Mouse (Mus musculus) gastrocnemius, postnatal 4 days (tissue): ENCODE measurements around the gene Zfp213. TPM values are rescaled to one million over a fixed set of nuclear protein-coding genes. Genes with fewer than 3 reads are reported as not detected.

ENCODE experiments used
- DNase-seq, 2 experiments: peaks; one replicate each; pipeline ENCODE4 v3.0.0; 2021 to 2022; ENCODE audit warnings: low spot score in 2 of 2, mixed read lengths in 2 of 2
- total RNA-seq, 2 experiments: library from RNA; stranded (reverse); gene quantifications; 2 replicates each; pipeline ENCODE4 v1.2.3; 2021

Zfp213 gene
- total RNA-seq, 2 experiments from 2014 or later, result 4.7 to 5.3 TPM

GRCm38 (mm10) chr17:23575951-23576552 is 12.0 kb upstream of the Zfp213 start:
- no peak for DNase-seq

- no peak for DNase-seq
Observed at GRCm38 (mm10) chr17:23574130-23574529, 10.1 kb upstream of the Zfp213 start.

DNA sequence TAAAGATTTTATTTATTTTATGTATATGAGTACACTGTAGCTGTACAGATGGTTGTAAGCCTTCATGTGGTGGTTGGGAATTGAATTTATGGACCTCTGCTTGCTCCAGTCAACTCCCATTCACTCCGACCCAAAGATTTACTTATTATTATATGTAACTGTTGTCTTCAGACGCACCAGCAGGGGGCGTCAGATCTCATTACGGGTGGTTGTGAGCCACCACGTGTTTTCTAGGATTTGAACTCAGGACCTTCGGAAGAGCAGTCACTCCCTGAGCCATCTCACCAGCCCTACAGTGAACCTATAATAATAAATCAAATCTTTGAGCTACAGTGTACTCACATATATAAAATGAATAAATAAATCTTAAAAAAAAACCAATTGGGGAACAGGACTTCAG is 8.0 kb upstream of the Zfp213 start:
- no peak for DNase-seq

GRCm38 (mm10) chr17:23571084-23571483 is 7.0 kb upstream of the Zfp213 start:
- no peak for DNase-seq

DNA sequence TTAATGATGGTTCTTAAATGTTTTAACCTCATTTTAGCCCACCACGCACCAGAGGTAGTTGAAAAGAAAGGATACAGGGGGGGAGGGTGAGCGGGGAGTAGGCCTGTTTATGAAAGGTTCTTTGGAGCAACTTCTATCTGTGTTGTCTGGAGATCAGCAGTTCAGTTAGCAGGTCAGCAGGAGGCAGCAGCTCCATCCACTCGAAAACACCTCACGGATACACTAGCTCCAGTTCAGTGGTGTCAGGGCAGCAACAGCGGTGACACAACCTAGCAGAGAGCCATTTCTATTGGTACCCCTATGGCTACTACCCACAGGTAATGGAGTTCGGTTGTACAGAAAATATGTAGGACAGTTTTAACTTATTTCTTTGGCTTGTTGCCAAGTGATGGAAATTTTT is 6.0 kb upstream of the Zfp213 start:
- no peak for DNase-seq

DNA sequence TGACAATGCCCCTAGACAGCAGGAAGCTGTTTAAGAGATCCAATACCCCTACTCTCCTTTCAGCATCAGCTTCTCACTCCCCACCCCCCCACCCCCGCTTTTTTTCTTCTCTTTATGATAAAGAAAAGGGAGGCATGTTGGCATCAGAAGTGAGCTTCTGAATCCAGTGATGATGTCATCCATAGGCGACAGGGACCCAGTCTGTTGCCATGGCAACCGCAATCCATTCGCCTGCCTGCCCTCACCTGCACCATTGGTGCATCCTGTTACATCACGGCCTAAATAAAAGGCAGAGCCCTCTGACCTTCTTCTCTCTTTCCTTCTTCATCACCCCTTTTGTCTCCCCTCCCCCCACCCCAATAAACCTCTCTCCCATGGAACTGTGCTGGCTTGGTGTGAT is 4.3 kb upstream of the Zfp213 start:
- DNase-seq, result no peak

GRCm38 (mm10) chr17:23566787-23567186 is 2.7 kb upstream of the Zfp213 start:
- DNase-seq, result no peak

- no peak for DNase-seq
Observed at GRCm38 (mm10) chr17:23564368-23564715, 304 bp upstream of the Zfp213 start.

DNA sequence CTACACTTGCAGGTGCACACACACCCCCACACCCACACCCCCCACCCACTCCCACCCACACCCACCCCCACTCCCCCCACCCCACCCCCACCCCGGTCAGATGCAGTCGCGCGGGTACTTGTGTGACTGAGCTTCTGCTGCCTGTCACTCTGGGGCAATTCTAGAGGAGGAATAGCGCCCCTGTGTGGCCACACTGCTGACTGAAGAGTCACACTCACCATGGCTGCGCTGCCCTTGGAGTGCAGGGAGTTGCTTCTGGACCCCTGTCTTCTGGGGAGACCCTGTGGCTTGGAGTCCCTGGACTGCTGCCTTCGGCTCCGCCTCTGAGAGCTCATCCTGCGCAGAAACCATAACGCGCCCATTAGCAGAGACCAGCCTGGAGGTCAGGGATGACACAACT is 4.3 kb downstream of the Zfp213 start:
- peak in 1 of 2 experiments; percentile 40 for DNase-seq

- no peak for DNase-seq
Observed at GRCm38 (mm10) chr17:23555243-23555916, 8.7 kb downstream of the Zfp213 start.

GRCm38 (mm10) chr17:23554321-23554720 is 9.7 kb downstream of the Zfp213 start:
- no peak for DNase-seq

DNA sequence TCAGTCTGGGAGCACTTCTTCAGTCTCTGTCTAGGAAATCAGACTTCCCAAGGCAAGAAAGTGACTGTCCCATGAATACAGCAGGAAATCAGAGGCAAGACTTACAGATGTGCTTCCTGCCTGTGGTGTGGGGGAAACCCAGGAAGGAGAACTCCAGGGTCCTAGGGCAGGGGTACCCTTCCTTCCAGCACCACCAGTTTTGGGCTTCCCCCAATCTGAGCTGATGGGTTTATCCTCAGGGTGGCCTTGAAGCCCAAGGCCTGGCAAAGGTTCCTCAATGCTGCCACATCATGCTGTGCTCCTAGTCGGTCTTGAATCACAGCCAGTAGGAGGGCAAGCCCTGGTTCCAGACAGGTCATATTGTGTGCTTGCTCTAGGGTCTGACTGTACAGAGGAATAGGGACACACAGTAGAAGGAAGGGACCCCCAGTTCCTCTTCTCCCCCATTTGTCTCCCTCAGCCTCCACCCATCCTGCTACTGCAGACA is 10.4 kb downstream of the Zfp213 start:
- DNase-seq, result no peak

- DNase-seq, result no peak
Observed at GRCm38 (mm10) chr17:23552896-23553633, 11.0 kb downstream of the Zfp213 start.

DNA sequence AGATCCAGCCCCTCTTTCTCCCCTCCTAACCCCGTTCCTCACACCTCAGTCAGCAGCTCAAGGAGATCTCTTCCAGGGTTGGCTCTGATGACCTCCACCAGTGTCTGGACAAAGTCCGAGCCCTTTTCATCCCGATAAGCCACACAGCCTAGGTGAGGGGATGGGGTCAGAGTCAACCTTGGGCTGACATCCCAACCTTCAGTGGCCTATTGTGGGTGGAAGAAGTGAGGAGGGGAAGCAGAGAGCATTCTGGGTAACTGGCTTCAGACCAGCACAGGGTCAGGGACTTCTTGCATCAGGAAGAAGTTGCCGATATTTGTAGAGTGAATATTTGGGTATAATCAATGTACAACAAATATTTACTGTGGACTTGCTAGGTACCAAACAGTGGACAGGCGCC is 12.1 kb downstream of the Zfp213 start:
- no peak for DNase-seq

DNA sequence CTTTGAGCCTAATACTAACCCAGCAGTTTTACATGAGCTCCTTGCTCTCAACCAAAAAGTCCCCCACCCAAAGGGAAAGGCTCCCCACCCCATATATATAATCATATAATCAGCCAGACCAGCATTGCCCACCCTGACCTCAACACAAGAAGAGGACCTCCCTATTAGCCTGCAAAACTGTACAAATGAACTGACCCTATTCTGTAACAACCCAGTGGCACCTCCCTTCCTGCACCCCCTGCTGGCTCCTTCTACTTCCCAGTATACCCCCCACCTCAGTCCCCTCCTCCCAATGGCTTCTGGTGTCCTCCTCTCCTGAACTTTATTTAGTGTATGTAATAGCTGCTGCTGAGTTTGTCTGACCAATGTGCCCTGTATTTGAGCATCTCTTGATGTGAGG is 12.6 kb downstream of the Zfp213 start:
- no peak for DNase-seq

DNA sequence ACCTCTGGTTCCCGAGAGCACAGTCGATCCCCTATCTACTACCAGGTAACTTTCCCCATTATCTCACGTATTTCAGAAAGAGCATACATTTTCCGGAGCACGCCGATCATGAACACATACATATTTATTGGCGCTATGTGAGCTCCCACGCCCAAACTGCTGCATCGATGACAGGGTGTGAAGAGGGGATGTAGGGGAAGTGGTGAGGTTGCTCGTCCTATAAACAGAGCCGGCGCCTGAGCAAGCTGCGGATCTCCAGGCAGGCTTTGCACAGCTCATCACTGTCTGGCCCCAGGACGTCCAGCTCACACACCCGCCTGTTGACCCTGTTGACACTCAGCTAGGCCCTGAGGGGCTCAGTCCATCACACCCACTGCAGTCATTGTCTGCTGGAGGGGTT is 13.2 kb downstream of the Zfp213 start:
- no peak for DNase-seq

DNA sequence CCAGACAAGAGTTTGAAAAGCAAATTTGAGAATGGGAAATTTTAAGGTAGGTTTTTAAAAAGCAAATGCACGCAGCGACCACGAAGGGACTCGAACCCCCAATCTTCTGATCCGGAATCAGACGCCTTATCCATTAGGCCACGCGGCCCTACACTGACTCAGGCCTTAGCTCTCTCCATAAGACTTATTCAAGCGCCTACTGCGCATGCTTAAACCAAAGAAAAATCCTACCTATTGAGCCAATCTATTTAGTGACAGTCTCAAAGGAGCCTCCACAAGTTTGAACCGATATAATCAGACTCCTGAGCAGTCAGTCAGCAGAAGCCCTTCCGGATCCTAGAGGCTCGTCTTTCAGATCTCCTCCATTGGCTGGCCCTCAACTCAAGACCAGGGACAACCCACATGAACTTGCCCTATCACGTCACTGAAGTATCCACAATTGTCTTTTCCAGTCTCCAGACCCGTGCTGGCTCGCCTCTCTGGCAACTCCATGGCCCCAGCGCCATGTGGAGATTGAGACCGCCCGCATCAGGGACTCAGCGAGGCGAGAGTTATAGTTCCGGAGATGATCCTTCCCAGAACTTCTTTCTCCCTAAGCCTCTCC is 13.7 kb downstream of the Zfp213 start:
- peak; percentile 73 to 82 for DNase-seq

- DNase-seq, result peak in 1 of 2 experiments; percentile 5
Observed at GRCm38 (mm10) chr17:23549441-23549840, 14.6 kb downstream of the Zfp213 start.

GRCm38 (mm10) chr17:23548615-23549014 is 15.4 kb downstream of the Zfp213 start:
- DNase-seq, result peak in 1 of 2 experiments; percentile 34

GRCm38 (mm10) chr17:23547681-23548443 is 16.2 kb downstream of the Zfp213 start:
- no peak for DNase-seq
